Mouse (Mus musculus) thymus, postnatal 0 days (tissue): ENCODE data around the gene Crybg2. TPM values are rescaled to one million over a fixed set of nuclear protein-coding genes. Genes with fewer than 3 reads are reported as not detected.

Experiments
- DNase-seq: peaks from one replicate; pipeline ENCODE4 v3.0.0-alpha.2; 2015; ENCODE audit warnings: low spot score
- polyA plus RNA-seq: library from polyadenylated mRNA; unstranded; fragments of >200 nt; fragmentation: Nextera tagmentation; extraction: Ambion mirVana; gene quantifications from 2 replicates; pipeline ENCODE4 v1.2.1, GENCODE M21; 2015

Gene Crybg2
- polyA plus RNA-seq, 1 experiment from 2014 or later: 6.1 TPM

- peak; percentile 68 for DNase-seq
Measured at GRCm38 (mm10) chr4:134119644-134120043, 59.0 kb downstream of the Crybg2 start.

- no peak for DNase-seq
Measured at GRCm38 (mm10) chr4:134120192-134120805, 59.7 kb downstream of the Crybg2 start.

GRCm38 (mm10) chr4:134120916-134121315 is 60.3 kb downstream of the Crybg2 start:
- no peak for DNase-seq

GRCm38 (mm10) chr4:134121571-134121970 is 61.0 kb downstream of the Crybg2 start:
- DNase-seq: peak; percentile 89

- peak; percentile 57 for DNase-seq
Measured at GRCm38 (mm10) chr4:134122281-134122680, 61.7 kb downstream of the Crybg2 start.

- no peak for DNase-seq
Measured at GRCm38 (mm10) chr4:134123147-134123546, 62.5 kb downstream of the Crybg2 start.

- DNase-seq: peak; percentile 89
Measured at GRCm38 (mm10) chr4:134123680-134124551, 63.3 kb downstream of the Crybg2 start.

GRCm38 (mm10) chr4:134125383-134126060 is 64.9 kb downstream of the Crybg2 start:
- DNase-seq: no peak

- DNase-seq: no peak
Measured at GRCm38 (mm10) chr4:134126300-134127120, 65.9 kb downstream of the Crybg2 start.

GRCm38 (mm10) chr4:134127121-134127455 is 66.5 kb downstream of the Crybg2 start:
- no peak for DNase-seq

GRCm38 (mm10) chr4:134127793-134128192 is 67.2 kb downstream of the Crybg2 start:
- no peak for DNase-seq

GRCm38 (mm10) chr4:134128221-134128982 is 67.8 kb downstream of the Crybg2 start, which contains the start of gene Sh3bgrl3:
Gene Sh3bgrl3, minus strand, starts transcription at chr4:134128789.
- DNase-seq: peak; percentile 92

GRCm38 (mm10) chr4:134128983-134129362 is 68.4 kb downstream of the Crybg2 start:
- DNase-seq: peak; percentile 65

- DNase-seq: no peak
Measured at GRCm38 (mm10) chr4:134129482-134129881, 68.9 kb downstream of the Crybg2 start.

- no peak for DNase-seq
Measured at GRCm38 (mm10) chr4:134132117-134132516, 71.5 kb downstream of the Crybg2 start.

GRCm38 (mm10) chr4:134132519-134133095 is 72.0 kb downstream of the Crybg2 start:
- no peak for DNase-seq

GRCm38 (mm10) chr4:134136280-134136926 is 75.8 kb downstream of the Crybg2 start:
- DNase-seq: no peak

- DNase-seq: no peak
Measured at GRCm38 (mm10) chr4:134138857-134139256, 78.2 kb downstream of the Crybg2 start.
